Mouse (Mus musculus): ENCODE measurements around the gene Gm49450.
A peak's percentile ranks its signal among the peaks of the same experiment; 100 is the strongest.
"Not testable (repeated sequence)": the region's sequence is repeated elsewhere in the genome, so short reads cannot be mapped to it uniquely, and the experiment has no call there.

Gene Gm49450

DNA sequence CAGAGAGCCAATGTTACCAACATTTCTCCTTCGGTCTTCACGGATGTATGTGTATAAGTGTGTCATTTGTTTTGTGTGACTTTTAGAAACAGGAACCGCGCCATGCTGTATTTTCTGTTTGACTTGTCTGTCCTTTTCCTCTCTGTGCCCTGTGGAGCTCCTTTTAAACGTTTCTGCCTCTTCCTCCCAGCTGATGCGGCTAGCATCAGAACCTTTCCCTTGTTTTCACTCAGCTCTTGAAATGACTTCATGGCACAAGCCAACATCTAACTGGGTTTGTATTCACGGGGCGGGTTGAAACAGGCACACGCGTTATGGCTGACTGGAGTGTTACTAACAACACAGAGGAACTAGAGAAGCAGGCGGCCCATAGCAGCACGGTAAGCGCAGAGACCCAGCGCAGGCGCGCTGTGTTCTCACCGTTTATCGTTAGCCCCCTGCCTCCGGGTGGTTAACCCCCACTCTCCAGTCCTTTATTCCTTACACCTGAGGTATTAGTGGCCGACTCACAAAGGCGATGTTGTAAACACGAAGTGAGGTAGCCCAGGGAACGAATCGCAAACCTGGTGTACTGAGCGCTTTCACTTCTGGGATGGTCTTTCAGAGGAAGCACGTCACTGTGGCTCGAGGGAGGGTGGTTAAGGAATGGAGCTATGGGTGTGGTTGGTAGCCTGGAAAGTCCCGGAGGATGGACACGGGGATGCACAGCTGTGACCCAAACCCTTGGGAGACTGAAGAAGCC lies 32.1 kb upstream of the Gm49450 start:
- DNase-seq = peak; percentile 80 to 86

GRCm38 (mm10) chr15:98984681-98985080 lies 31.3 kb upstream of the Gm49450 start:
- DNase-seq = no peak

DNA sequence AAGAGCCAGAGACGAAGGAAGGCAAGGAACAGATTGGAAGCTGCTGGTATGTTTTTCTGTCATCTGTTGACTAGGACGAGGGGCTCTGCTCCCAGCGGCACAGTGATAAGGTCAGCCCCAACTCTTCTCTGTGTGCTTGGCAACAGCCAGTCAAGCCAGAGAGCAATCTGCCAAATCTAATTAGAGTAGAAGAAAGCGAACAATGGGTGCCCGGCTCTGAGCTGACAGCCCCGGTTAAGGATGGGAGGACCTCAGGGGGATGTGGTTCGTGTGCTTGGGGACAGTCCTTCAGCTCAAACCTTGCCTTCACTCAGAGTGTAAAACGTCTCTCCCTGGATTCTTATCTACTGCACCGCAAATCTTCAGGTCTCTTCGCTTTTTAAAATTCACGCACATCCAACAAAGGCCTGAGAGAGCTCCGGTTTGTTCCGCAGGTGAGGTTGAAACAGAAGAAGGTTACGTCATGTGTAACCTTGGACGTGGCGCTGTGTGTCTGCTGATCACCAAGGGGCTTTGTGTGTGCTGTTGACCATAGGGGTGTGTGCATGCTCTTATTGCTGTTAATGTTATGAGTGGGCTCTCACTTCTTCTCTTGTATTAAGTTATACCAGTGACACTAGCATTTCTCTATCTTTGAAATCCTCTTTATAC lies 30.2 kb upstream of the Gm49450 start:
- DNase-seq = no peak

DNA sequence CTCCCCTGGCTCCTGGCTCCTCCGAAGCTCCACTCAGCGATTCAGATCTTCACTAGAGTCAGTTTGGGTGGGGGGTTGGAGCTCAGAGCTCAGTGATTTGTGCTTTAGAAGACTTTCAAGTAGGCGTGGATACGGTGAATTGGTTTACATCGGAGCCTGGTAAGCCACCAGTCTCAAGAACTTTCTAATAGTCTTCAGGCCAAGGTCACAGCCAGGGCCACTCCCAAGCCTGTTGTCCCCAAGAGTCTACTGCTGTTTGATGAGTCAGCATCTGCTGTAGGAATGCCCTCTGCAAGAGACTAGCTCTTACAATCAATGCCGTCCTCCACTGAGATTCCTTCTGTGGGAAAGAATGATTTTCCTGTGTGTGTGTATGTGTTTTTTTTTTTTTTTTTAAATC lies 28.7 kb upstream of the Gm49450 start:
- no peak for DNase-seq

- DNase-seq = no peak
These were observed 26.8 kb upstream of the Gm49450 start for GRCm38 (mm10) chr15:98980012-98980614.

DNA sequence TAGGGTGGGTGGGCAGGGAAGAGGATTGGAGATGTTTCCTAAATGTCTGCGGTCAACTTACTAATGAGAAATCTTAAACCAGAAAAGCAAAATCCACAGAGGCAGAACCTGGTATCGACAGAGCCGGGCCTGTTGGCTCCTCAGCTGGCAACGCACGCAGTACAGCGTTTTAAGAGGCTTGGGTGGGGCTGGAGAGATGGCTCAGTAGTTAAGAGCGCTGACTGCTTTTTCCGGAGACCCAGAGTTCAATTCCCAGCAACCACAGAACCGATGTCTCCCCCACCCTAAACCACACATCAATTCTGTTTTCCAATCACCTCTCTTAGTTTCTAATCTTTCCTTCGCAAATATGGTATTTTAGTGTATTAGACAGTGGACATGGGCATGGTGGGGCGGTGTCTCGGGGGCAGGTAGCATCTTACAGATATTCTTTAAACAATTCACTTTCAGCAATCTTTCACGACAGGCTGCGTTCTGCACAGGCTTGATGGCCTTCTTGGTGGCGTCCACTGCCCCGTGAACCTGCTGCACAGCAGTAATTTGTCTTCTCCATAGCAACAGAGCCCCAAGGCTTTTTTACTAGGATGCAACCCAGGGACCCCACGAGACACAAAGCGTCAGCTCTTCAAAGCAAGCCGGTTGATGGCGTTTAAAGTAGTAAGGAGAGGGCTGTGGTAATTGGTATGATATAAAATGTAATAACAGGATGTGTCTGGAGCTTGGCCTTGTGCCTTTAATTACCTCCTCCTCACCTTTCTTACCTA lies 25.2 kb upstream of the Gm49450 start:
- DNase-seq = no peak

GRCm38 (mm10) chr15:98977759-98978408 lies 24.5 kb upstream of the Gm49450 start:
- peak in 1 of 2 experiments; percentile 53 for DNase-seq

GRCm38 (mm10) chr15:98976763-98977758 lies 23.7 kb upstream of the Gm49450 start:
- DNase-seq = no peak

- DNase-seq = peak; percentile 43 to 55
These were observed 19.8 kb upstream of the Gm49450 start for GRCm38 (mm10) chr15:98973015-98973614.

DNA sequence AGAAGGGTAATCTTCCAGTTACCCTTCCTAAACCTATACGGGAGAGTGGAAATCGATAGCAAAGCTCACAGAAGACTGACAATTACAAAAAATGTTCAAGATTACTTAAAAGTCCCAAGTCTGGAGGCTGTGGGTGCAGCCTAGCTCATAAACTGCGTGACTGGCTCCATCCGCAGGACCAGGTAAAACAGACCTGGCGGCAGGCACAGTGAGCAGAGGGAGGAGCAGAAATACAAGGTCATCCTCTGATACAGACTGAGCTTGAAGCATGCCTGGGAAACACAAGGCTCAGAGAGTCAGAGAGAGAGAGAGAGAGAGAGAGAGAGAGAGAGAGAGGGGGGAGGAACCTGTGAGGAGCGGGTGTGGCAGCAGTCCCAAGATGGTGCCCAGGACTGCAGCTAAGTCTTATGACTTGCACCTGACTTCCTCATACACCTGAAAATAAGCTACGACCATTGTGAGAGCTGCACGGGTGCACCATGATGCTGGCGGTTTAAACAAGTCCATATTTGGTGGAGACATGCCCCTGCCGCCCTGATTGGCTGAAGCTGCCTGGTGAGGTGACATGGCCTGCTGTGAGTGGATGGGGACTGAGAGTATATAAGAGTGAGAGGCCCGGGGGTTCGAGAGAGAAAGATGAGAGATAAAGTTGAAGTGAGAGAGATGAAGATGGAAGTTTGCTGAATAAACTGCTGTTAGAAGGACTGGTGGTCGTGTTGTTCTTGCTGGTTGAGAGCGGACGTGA lies 18.4 kb upstream of the Gm49450 start:
- not testable (repeated sequence) for DNase-seq

DNA sequence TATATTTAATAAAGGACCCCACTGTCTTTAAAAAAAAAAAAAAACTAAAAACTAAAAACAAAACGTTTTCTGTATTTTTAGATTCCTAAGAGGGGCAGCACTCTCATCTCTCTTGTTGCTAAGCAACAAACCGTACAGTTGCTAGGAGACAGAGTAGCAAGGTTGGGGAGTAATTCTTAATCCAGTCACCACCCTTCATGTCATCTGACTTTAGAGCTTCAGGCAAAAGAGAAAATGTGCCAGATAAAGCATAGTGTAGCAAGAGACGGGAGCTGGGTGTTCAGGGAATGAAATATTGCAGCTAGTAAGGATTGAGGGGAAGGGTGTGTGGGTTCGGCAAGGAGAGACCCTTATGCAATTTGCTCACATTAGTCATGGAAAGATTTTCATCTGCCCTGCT lies 17.8 kb upstream of the Gm49450 start:
- DNase-seq = peak in 1 of 2 experiments; percentile 41

- DNase-seq = no peak
These were observed 16.2 kb upstream of the Gm49450 start for GRCm38 (mm10) chr15:98969372-98970101.

- DNase-seq = peak; percentile 84 to 86
These were observed 15.5 kb upstream of the Gm49450 start for GRCm38 (mm10) chr15:98968701-98969371.

DNA sequence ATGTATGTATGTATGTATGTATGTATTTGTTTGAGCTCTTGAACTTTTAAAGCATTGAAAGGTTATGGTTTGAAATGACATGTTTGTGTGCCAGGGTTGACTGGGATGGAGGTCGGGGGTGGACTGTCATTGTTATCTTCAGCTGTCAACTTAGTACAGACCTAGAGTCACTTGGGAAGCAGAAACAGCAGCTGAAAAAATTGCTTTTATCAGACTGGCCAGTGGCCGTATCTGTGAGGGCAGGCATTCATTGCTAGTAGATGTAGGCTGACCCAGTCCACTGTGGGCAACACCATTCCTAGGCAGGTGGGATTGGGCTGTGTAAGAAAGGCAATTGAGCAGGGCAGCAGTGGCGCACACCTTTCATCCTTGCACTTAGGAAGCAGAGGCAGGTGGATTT lies 6.2 kb upstream of the Gm49450 start:
- no peak for DNase-seq

DNA sequence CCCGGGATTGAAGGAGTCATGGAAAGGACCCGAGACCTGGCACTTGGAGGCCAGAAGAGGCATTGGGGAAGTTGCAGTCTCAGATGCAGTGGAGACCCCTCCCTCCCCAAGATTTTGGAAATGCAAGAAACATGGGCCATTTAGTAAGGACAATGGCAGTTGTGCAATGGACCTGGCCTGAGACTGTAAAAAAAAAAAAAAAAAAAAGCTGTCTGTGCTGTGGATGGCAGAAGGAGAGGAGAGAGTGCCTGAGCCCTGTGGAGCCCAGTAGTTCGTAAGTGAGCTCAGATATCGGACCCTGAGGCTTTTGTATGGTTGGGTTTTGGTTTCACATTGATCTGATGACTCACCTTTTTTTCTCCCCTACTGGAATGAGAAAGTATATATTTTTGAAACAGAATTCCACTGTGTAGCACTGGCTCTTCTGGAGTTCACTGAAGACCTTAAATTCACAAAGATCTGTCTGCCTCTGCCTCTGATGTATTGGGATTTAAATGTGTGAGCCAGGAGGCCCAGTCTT lies 5.6 kb upstream of the Gm49450 start:
- no peak for DNase-seq

- no peak for DNase-seq
These were observed 4.1 kb upstream of the Gm49450 start for GRCm38 (mm10) chr15:98957475-98957874.

- no peak for DNase-seq
These were observed 2.6 kb upstream of the Gm49450 start for GRCm38 (mm10) chr15:98956000-98956399.

DNA sequence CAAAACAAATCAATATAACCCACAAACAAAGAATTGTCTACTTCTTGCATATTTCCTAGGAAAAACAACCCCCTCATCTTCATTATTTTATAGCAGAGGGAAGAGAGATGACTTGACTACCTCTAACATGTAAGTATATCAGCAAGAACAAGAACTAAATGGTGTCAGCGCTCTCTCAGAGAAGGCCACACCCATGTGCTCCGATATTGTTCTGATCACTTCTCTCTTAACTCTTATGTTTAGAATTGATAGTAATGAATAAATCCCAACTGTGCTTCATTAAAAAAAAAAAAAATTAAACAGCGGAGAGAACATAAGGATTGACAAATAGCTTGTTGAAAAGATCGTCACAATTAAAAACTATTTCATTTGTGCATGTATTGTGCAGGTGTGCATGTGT lies 2.0 kb upstream of the Gm49450 start:
- DNase-seq = no peak

Data from cerebellum, adult 18-20 months (tissue).